Mouse (Mus musculus) lung, adult 2 months (tissue): ENCODE data around the gene Enthd1. TPM values are rescaled to one million over a fixed set of nuclear protein-coding genes. Genes with fewer than 3 reads are reported as not detected.

ENCODE experiments used
- DNase-seq: peaks from one replicate; pipeline ENCODE4 v3.0.0; 2022
- H3K4me1 ChIP-seq: fragments of 200-500 bp; 2 replicates; pipeline ENCODE4 v1.6.1; 2011; ENCODE audit warnings: low read length; ENCODE audit not compliant: control insufficient read depth, insufficient read depth
- H3K4me3 ChIP-seq: fragments of 200-500 bp; replicated peaks from 2 replicates; pipeline ENCODE3; 2011; ENCODE audit warnings: low read depth, mild to moderate bottlenecking, control low read depth, low read length; ENCODE audit errors: extremely low read depth
- CTCF ChIP-seq: fragments of 200-500 bp; IDR thresholded peaks from 2 replicates; pipeline ENCODE4 v1.5.1; 2011; ENCODE audit warnings: mild to moderate bottlenecking, low read length, control low read depth; ENCODE audit not compliant: insufficient read depth
- POLR2A ChIP-seq: fragments of 200-500 bp; IDR thresholded peaks from 2 replicates; pipeline ENCODE4 v1.6.1; 2011; ENCODE audit warnings: low read depth, mild to moderate bottlenecking, control low read depth, low read length, borderline replicate concordance; ENCODE audit errors: extremely low read depth
- WGBS: fragments of 180-500 bp; shearing (Covaris S2); methylation state at CpG from one replicate; pipeline ENCODE4 v1.1.7; 2018; 5-methylcytosine and 5-hydroxymethylcytosine counted together
- polyA plus RNA-seq: library from polyadenylated mRNA; depleted of rRNA; stranded (reverse); fragments of >200 nt; gene quantifications from 2 replicates; pipeline ENCODE4 v1.2.3, GENCODE M21; 2012

The Enthd1 gene
- polyA plus RNA-seq, 1 experiment = not detected

DNA sequence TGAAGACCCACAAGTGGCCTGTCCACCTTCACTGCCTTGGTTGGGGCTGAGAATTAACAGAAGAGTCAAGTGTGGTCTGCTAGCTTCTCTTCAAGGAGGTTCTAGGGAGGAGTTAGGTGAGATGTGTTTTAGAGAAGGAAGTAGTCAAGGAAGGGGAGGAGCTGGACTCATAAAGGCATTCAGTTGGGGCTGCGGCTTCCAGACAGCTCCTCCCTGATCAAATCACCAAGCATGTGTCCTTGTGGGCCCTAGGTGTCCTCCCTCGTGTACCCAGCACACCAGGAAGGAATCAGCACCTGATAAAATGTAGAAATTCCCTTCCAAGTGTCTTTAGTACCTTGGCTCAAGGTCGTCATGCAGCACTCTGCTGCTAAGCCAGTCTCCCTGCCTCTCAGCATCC lies 20.8 kb downstream of the Enthd1 start:
- no peaks in the 10 kb centered on the region for H3K4me1 ChIP-seq
- WGBS = 29% methylated on average over 3 of the region's 3 CpGs
- H3K4me3 ChIP-seq = no peak overlapping the region
- no peak for DNase-seq
- TF ChIP-seq POLR2A = no peak
- TF ChIP-seq CTCF = no peak

DNA sequence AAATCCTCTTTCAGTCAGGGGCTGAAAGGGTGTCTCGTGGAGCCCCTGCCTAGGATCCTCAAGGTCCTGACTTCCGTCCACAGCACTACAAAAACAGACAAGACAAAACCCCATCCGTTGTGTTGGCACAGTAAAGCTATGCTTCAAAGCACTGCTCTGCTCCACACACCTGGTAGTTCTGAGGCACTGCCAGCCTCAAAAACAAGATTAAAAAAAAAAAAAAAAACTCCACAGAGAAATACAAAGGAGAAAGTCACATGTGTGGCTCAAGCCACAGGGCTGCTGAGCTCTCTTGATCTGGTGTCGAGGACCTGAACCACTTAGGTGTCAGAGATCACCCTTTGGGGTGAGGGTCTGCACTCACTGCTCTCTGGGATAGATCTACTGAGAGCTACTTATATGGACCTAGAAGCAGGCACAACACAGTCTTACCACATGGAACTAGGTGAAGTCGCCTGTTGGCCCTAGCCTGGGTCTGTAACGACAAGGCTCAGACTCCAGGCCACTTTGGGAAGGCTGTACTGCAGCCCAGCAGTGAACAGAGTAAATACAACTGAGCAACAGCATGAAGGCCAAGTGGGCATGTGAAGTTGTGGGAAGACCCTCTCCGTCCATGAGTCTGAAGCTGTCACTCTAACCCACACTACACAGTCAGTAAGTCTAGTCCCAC lies 26.1 kb downstream of the Enthd1 start:
- WGBS = 74% methylated on average over 7 of the region's 7 CpGs

DNA sequence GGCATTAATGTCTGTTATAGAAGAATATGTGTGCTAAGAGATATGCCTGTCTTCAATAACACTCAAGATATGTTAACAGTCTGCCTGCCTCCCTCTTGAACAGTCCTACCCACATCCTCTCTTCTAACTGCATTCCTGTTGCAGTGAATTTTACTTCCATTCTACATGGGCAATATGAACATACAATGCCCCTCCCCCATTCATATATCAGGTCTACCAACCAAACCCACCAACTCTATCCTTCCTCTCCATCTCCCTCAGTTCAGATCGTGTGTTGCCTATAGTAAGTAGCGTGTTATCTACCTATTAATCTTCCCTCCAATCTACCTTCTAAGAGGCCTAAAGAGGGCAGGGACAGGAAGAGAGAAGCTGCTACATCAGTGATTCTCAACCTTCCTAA lies 26.9 kb downstream of the Enthd1 start:
- 65% methylated on average over 2 of the region's 2 CpGs for WGBS
- no peak for DNase-seq
- H3K4me1 ChIP-seq = no peaks in the 10 kb centered on the region
- TF ChIP-seq CTCF = no peak
- no peak for TF ChIP-seq POLR2A
- H3K4me3 ChIP-seq = no peak overlapping the region

More for the DNA sequence above, 26.1 kb downstream of the Enthd1 start:
- Histone ChIP-seq H3K4me3 (no peak overlapping the region), H3K4me1 (no peaks in the 10 kb centered on the region)
- DNase-seq = no peak
- TF ChIP-seq CTCF (no peak), POLR2A (no peak)

DNA sequence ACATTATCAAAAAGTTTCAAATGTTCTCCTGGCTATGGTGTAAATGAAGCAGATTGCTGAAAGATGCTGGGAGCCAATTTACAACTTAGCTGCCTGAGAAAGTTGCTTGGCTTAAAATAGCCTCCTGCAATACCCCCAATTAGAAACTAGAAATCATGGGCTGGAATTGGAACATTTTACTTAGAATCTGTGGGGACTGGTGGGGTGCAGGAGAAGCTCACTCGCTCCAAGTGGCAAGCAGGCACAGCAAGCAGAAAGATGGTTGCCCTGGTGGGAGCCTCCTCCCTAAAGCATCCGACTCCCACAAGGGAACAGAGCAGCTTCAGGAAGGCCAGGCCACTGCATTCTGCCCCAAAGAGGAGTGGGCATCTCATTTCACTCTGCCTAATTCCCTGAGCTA lies 28.9 kb downstream of the Enthd1 start:
- H3K4me3 ChIP-seq = no peak overlapping the region
- TF ChIP-seq POLR2A (no peak), CTCF (no peak)
- WGBS = 71% methylated on average over 2 of the region's 2 CpGs

DNA sequence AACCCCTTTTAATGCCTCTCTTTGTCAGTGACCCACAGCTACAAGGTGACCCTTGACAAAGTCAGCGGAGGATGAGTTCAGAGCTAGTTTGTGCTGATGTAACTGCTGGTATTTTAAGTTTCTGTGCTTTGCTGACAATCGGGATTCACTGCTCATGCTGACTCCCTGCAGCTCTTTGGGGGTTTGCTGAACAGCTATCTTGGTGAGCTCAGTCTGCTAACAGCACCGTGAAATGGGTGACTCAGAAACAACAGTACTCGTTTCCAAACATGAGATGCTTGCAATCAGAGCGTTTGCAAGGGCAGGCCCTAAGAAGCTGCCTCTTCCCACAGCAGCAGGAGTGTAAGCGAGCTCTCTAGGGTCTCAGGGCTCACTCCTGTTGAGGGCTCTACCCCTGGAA lies 31.7 kb downstream of the Enthd1 start:
- DNase-seq = no peak
- Histone ChIP-seq H3K4me3 (no peak overlapping the region), H3K4me1 (no peaks in the 10 kb centered on the region)
- TF ChIP-seq CTCF (no peak), POLR2A (no peak)
- WGBS = 72% methylated on average over 6 of the region's 6 CpGs

More for the DNA sequence above, 28.9 kb downstream of the Enthd1 start:
- DNase-seq = no peak
- H3K4me1 ChIP-seq = no peaks in the 10 kb centered on the region

DNA sequence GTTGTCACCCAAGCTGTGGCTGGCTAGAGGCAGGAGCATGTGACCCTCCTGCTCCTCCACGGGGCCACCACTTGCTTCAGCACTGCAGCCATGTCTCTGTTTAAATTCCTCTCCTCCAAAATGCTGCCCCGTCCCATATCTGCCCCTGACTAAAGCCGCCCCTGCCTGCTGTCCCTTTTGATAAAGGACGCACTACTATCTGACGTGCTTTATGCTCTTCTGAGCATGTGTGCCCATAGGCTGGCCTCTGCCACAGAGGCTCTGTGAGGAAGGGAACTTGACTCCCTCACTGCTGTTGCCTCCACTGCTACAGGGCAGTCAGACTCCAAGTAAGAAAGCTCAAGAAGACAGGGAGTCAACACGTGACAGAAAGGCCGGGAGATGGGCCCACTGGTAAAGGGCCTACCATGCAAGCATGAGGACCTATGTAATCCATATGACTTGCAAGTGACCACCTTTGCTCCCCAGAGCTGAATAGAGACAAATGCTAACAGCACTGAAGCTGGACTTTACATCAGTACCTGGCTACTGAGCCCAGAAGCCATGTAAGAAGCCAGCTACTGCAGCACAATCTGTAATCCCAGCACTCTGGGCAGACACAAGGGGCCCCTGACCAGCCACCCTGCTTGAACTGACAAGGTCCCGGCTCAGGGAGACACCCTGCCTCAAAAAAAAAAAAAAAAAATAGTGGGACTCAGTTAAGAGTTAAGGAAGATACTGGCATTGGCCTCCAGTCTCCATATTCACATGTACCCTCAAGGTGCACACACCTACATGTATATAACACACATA lies 32.5 kb downstream of the Enthd1 start:
- DNase-seq = no peak
- WGBS = 83% methylated on average over 8 of the region's 8 CpGs
- Histone ChIP-seq H3K4me3 (no peak overlapping the region), H3K4me1 (no peaks in the 10 kb centered on the region)
- TF ChIP-seq POLR2A = no peak
- TF ChIP-seq CTCF = no peak

DNA sequence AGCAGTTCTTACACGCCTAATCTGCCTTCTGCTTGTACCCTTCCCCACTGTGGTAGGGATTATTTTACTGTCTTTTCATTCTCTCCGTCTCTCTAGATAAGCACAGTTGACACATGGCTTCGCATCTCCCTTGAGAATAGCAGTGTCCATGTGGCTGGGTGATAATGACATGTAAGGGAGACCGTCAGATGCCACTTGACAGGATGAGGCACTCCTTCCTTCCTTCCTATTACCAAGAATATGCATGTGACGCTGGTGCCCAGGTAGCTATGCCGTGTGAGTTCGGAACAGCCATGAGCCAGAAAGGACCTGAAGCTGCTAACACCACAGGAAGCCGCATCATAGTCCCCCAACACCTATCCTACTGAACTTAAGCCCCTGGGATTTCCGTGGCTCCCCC lies 33.9 kb downstream of the Enthd1 start:
- no peaks in the 10 kb centered on the region for H3K4me1 ChIP-seq
- TF ChIP-seq POLR2A = no peak
- no peak for TF ChIP-seq CTCF
- DNase-seq = no peak
- WGBS = 59% methylated on average over 9 of the region's 9 CpGs
- H3K4me3 ChIP-seq = no peak overlapping the region

DNA sequence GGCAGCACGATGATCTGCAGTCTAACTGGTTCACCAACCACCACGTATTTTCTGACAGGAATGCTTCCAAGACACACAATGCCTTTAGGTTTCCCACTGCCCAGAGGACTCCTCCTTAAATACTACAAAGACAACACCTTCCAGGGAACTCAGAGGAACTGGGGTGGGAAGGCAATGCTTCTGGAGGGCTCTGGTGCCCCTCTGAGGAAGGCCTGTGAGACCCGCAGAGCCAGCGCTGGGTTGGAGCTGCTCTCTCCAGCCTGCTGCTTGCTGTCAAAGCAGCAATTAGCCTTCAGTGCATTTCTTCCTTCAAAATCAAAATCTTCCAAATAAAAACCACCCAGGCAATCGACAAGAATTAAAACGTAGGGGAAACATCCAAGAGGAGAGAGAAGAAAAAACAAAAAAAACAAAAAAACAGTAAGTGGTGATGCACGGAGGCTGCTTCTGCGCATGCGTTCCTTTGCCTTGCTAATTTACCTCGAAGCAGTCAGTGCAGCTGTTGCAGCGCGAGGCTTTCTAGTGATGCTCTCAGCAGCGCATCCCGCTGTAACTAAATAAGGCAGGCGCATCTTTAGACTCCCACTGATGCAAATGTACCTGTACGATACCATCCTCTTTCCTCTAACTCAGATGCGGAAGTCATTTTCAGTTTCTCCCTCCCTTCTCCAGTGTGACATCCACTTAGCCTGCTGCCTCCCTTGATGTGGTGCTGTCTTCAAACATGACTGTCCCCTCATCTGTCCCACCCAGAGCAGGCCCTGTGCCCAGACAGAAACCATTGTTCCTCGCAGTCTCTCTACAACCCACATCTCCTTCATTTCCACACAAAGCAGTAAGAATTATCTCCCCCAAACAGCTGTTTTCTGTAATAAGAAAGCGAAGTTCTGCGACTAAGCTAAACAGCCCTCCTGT lies 34.7 kb downstream of the Enthd1 start:
- no peaks in the 10 kb centered on the region for H3K4me1 ChIP-seq
- DNase-seq = no peak
- WGBS = 59% methylated on average over 20 of the region's 20 CpGs
- H3K4me3 ChIP-seq = no peak overlapping the region
- TF ChIP-seq POLR2A (no peak), CTCF (no peak)
